Mouse (Mus musculus) liver, postnatal 0 days (tissue): Measurements from ENCODE around the gene Lsr. TPM values are rescaled to one million over a fixed set of nuclear protein-coding genes. Genes with fewer than 3 reads are reported as not detected.
"Not testable (repeated sequence)": the region's sequence is repeated elsewhere in the genome, so short reads cannot be mapped to it uniquely, and the experiment has no call there.

Source experiments
- ATAC-seq: fragments of 200-750 bp; cut with Nextera tagmentation; 2 replicates; pipeline ENCODE4 v1.8.0; 2017; ENCODE audit warnings: mild to moderate bottlenecking, moderate library complexity
- DNase-seq: peaks from one replicate; pipeline ENCODE4 v3.0.0-alpha.2; 2016
- H3K27ac ChIP-seq: fragments of 300-500 bp; sonication (generic); 2 replicates; pipeline ENCODE4 v1.5.1; 2014; ENCODE audit warnings: antibody characterized with exemption, moderate library complexity, mild to moderate bottlenecking, low read depth
- H3K27me3 ChIP-seq: fragments of 300-500 bp; sonication (generic); 2 replicates; pipeline ENCODE4 v1.6.1; 2014; ENCODE audit warnings: low read length, control low read depth, mixed read lengths; ENCODE audit not compliant: insufficient read depth
- H3K36me3 ChIP-seq: fragments of 300-500 bp; sonication (generic); replicated peaks from 2 replicates; pipeline ENCODE4 v1.6.1; 2014; ENCODE audit warnings: mild to moderate bottlenecking, control low read depth, low read length, moderate library complexity, mixed read lengths; ENCODE audit not compliant: insufficient read depth
- H3K4me1 ChIP-seq: fragments of 300-500 bp; sonication (generic); 2 replicates; pipeline ENCODE4 v1.6.1; 2014; ENCODE audit warnings: antibody characterized with exemption, mild to moderate bottlenecking, control low read depth; ENCODE audit not compliant: insufficient read depth
- H3K4me2 ChIP-seq: fragments of 300-500 bp; sonication (generic); 2 replicates; pipeline ENCODE4 v1.6.1; 2014; ENCODE audit warnings: low read depth, mild to moderate bottlenecking, low read length, moderate library complexity, mixed read lengths
- H3K4me3 ChIP-seq: fragments of 300-500 bp; sonication (generic); 2 replicates; pipeline ENCODE4 v1.5.1; 2014; ENCODE audit warnings: low read depth, low read length
- H3K9ac ChIP-seq: fragments of 300-500 bp; sonication (generic); replicated peaks from 2 replicates; pipeline ENCODE4 v1.6.1; 2014; ENCODE audit warnings: mild to moderate bottlenecking, moderate library complexity
- H3K9me3 ChIP-seq: fragments of 300-500 bp; sonication (generic); 2 replicates; pipeline ENCODE4 v1.6.1; 2016; ENCODE audit warnings: mild to moderate bottlenecking, control low read depth, low read length, mixed read lengths
- CTCF ChIP-seq: sonication (generic); IDR thresholded peaks from 2 replicates; pipeline ENCODE4 v1.5.1; 2016; ENCODE audit warnings: antibody characterized with exemption, low read depth
- EP300 ChIP-seq: IDR thresholded peaks from 2 replicates; pipeline ENCODE4 v1.6.1; 2016; ENCODE audit warnings: antibody characterized with exemption, low read depth, mild to moderate bottlenecking
- WGBS: fragments of 180-500 bp; shearing (Covaris S2); extraction: QIAGEN DNeasy Blood & Tissue Kit; methylation state at CpG from one replicate; pipeline ENCODE4 v1.1.7; 2014; ENCODE audit not compliant: insufficient replicate concordance; 5-methylcytosine and 5-hydroxymethylcytosine counted together
- polyA plus RNA-seq: library from polyadenylated mRNA; unstranded; fragments of >200 nt; fragmentation: Nextera tagmentation; extraction: Ambion mirVana; gene quantifications from 2 replicates; pipeline ENCODE4 v1.2.1, GENCODE M21; 2015

The Lsr gene
- polyA plus RNA-seq, 1 experiment from 2014 or later = 28.2 TPM

- H3K4me3 ChIP-seq = no peak overlapping the region
- no peak overlapping the region for H3K4me2 ChIP-seq
- no peak overlapping the region for H3K9ac ChIP-seq
- no peak overlapping the region for H3K27ac ChIP-seq
- no peaks in the 10 kb centered on the region for H3K27me3 ChIP-seq
- TF ChIP-seq EP300 (no peak), CTCF (no peak)
- H3K9me3 ChIP-seq = no peaks in the 10 kb centered on the region
- ATAC-seq = no peak
- no peak for DNase-seq
- 57% methylated on average over 3 of the region's 3 CpGs for WGBS
- no peaks in the 10 kb centered on the region for H3K36me3 ChIP-seq
- H3K4me1 ChIP-seq = no peaks in the 10 kb centered on the region
These were observed 49.2 kb downstream of the Lsr start for GRCm38 (mm10) chr7:30924071-30924470.

GRCm38 (mm10) chr7:30922490-30922889 is 50.8 kb downstream of the Lsr start:
- H3K36me3 ChIP-seq, H3K9ac ChIP-seq, H3K4me2 ChIP-seq, H3K27ac ChIP-seq, ATAC-seq, DNase-seq, H3K9me3 ChIP-seq, H3K4me1 ChIP-seq, H3K27me3 ChIP-seq, H3K4me3 ChIP-seq: not testable (repeated sequence)
- 39% methylated on average over 3 of the region's 3 CpGs for WGBS

GRCm38 (mm10) chr7:30920217-30920616 is 53.0 kb downstream of the Lsr start:
- peak; percentile 35; the same call in 1 of the 2 replicates for ATAC-seq
- H3K9me3 ChIP-seq = no peaks in the 10 kb centered on the region
- no peaks in the 10 kb centered on the region for H3K36me3 ChIP-seq
- no peak overlapping the region for H3K4me2 ChIP-seq
- no peak overlapping the region for H3K4me3 ChIP-seq
- H3K9ac ChIP-seq = no peak overlapping the region
- no peaks in the 10 kb centered on the region for H3K4me1 ChIP-seq
- TF ChIP-seq EP300 = no peak
- no peak for TF ChIP-seq CTCF
- DNase-seq = peak; percentile 71
- no peaks in the 10 kb centered on the region for H3K27me3 ChIP-seq
- H3K27ac ChIP-seq = no peak overlapping the region
- WGBS = 50% methylated on average over 3 of the region's 3 CpGs

- H3K27ac ChIP-seq = no peak overlapping the region
- no peak overlapping the region for H3K4me2 ChIP-seq
- no peaks in the 10 kb centered on the region for H3K9me3 ChIP-seq
- TF ChIP-seq EP300 (no peak), CTCF (no peak)
- H3K27me3 ChIP-seq = no peaks in the 10 kb centered on the region
- ATAC-seq (no peak), DNase-seq (no peak)
- 39% methylated on average over 4 of the region's 4 CpGs for WGBS
- H3K4me3 ChIP-seq = no peak overlapping the region
- no peak overlapping the region for H3K9ac ChIP-seq
- no peaks in the 10 kb centered on the region for H3K4me1 ChIP-seq
- no peaks in the 10 kb centered on the region for H3K36me3 ChIP-seq
These were observed 56.0 kb downstream of the Lsr start for GRCm38 (mm10) chr7:30917219-30917618.

- WGBS = 33% methylated on average over 6 of the region's 6 CpGs
- DNase-seq (no peak), ATAC-seq (no peak)
- Histone ChIP-seq H3K36me3 (no peaks in the 10 kb centered on the region), H3K27me3 (no peaks in the 10 kb centered on the region), H3K4me1 (no peaks in the 10 kb centered on the region), H3K4me3 (no peak overlapping the region), H3K9ac (no peak overlapping the region), H3K4me2 (no peak overlapping the region), H3K9me3 (no peaks in the 10 kb centered on the region), H3K27ac (no peak overlapping the region)
- no peak for TF ChIP-seq EP300
- TF ChIP-seq CTCF = no peak
These were observed 56.6 kb downstream of the Lsr start for GRCm38 (mm10) chr7:30916713-30917112.

- no peak within 1 kb of the TSS for H3K4me3 ChIP-seq
- H3K9me3 ChIP-seq = no peaks in the 10 kb centered on the region
- 72% methylated on average over 8 of the region's 8 CpGs for WGBS
- H3K27ac ChIP-seq = no peak within 1 kb of the TSS
- no peak within 1 kb of the TSS for H3K4me2 ChIP-seq
- DNase-seq = no peak
- ATAC-seq = no peak
- peaks cover under 1% of the 10 kb centered on the region; the same call in 1 of the 2 replicates for H3K4me1 ChIP-seq
- H3K27me3 ChIP-seq = no peaks in the 10 kb centered on the region
- no peak within 1 kb of the TSS for H3K9ac ChIP-seq
- TF ChIP-seq EP300 (no peak), CTCF (no peak)
- no peaks in the 10 kb centered on the region for H3K36me3 ChIP-seq
These were observed 58.5 kb downstream of the Lsr start, which contains the start of gene Mag for GRCm38 (mm10) chr7:30914732-30915131. TSS of gene Mag (minus strand) at chr7:30914873.

- Histone ChIP-seq H3K27me3 (no peaks in the 10 kb centered on the region), H3K4me3 (no peak overlapping the region), H3K4me2 (no peak overlapping the region), H3K4me1 (peaks cover 13% of the 10 kb centered on the region), H3K9me3 (no peaks in the 10 kb centered on the region), H3K36me3 (no peaks in the 10 kb centered on the region), H3K27ac (no peak overlapping the region), H3K9ac (no peak overlapping the region)
- ATAC-seq (peak; percentile 61), DNase-seq (no peak)
- WGBS = 33% methylated on average over 6 of the region's 6 CpGs
- TF ChIP-seq CTCF (no peak), EP300 (no peak)
These were observed 63.5 kb downstream of the Lsr start for GRCm38 (mm10) chr7:30909773-30910172.
